Mouse (Mus musculus) thymus, adult 2 months (tissue): ENCODE data around the gene Pcsk5.

ENCODE experiments used
- CTCF ChIP-seq: fragments of 200-500 bp; IDR thresholded peaks from 2 replicates; pipeline ENCODE4 v1.5.1; 2012; ENCODE audit warnings: mild to moderate bottlenecking, control low read depth, low read length, moderate library complexity, borderline replicate concordance; ENCODE audit not compliant: control insufficient read depth, poor library complexity, insufficient read depth; ENCODE audit errors: extremely low read depth
- POLR2A ChIP-seq: fragments of 200-500 bp; IDR thresholded peaks from 2 replicates; pipeline ENCODE4 v1.6.1; 2012; ENCODE audit warnings: mild to moderate bottlenecking, low read length, control low read depth, moderate library complexity; ENCODE audit not compliant: control insufficient read depth, poor library complexity, insufficient read depth; ENCODE audit errors: extremely low read depth

DNA sequence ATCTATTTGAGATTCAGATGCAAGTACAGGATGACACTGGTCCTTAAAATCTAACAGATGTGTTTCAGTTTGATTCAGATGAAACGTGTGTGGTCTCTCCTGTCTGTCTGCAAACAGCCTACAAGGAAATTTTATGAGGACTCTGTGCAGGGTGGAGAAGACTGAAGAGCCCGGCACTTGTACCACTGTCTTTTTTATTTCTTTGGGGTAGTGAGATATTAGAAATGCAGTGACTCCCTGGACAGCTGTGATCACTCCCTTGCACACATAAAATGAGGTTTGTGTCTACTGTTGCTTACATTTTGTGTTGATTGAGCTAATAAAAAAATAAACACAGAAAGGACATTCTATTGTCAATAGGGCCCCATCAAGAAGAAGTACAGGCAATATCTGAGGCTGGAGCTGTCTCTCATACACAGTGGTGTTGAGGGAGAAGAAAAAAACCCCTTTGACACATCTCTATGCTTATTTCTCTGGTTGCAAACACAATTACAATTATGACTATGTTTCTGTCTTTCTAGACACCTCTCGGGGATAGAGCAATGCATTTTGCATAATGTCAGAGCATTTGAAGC, 29.0 kb upstream of the Pcsk5 start:
- TF ChIP-seq CTCF, result no peak
- no peak for TF ChIP-seq POLR2A
